Mouse (Mus musculus) c-Kit-positive CD71-negative TER-119-negative erythroid progenitor cells, embryonic 14.5 days (primary cell): Measurements from ENCODE around the gene Matn1.

Experiments
- DNase-seq: peaks from one replicate; pipeline ENCODE4 v3.0.0-alpha.2; 2013; ENCODE audit warnings: low read depth

The Matn1 gene

GRCm38 (mm10) chr4:130944112-130944511 is at the start of gene Matn1:
Matn1 (plus strand) TSS chr4:130944385.
- DNase-seq: no peak

DNA sequence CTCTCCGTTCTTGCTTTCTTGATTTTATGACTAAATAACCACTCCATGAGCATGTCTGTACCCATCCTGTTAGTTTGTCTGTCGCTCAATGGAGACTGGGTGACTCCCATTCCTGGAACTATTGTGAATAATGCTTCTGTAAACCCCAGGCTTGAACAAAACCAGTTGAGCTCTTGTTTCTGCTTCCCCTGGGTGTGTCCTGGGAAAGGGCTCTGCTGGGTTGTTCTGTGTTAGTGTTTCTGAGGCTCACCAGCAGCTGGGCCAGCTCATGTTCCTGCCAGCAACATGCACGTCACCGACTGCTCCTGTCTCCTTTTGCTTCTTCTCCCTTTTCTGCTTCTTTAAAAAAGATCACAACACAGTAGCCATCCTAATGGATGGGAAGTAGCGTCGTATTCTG is 48.5 kb upstream of the Matn1 start:
- DNase-seq: no peak

DNA sequence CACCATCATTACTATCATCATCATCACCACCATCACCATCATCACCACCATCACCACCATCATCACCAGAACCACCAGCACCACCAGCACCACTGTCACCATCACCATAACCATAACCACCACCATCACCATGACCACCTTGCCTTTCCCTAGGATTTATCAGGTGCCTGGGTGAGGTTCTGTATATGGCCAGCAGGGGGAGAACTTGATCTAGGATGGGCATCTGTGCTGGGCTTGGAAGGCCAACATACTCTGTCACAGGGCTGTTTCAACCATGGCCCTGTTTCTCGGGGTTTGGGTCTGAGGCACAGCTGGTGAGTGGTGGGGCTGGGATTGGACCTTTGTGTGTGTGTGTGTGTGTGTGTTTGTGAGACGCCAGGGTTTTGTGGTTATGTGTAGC is 47.8 kb upstream of the Matn1 start:
- no peak for DNase-seq

DNA sequence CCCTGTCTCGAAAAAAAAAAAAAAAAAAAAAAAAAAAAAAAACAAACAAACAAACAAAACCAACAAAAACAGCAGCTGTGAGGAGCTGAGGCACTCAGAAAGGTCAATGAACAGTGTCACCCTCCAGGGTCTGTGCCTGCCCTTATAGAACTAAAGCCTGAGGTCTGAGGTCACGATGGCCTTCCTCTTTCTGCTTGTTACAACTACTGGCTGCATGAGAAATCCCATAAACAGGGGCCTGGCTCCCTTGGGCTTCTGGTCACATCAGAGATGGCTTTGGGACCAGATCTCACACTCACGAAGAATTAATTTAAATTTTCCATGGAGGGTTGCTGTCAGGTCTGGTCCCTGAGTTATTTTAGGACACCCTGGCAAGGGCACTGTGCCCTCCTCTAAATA is 44.8 kb upstream of the Matn1 start:
- no peak for DNase-seq

GRCm38 (mm10) chr4:130899782-130900427 is 44.3 kb upstream of the Matn1 start:
- no peak for DNase-seq

- DNase-seq: no peak
Measured at GRCm38 (mm10) chr4:130900746-130901145, 43.4 kb upstream of the Matn1 start.

- no peak for DNase-seq
Measured at GRCm38 (mm10) chr4:130902289-130902781, 41.9 kb upstream of the Matn1 start.

GRCm38 (mm10) chr4:130905025-130905424 is 39.2 kb upstream of the Matn1 start:
- no peak for DNase-seq

GRCm38 (mm10) chr4:130905882-130906281 is 38.3 kb upstream of the Matn1 start:
- no peak for DNase-seq

GRCm38 (mm10) chr4:130906296-130906695 is 37.9 kb upstream of the Matn1 start:
- no peak for DNase-seq

- no peak for DNase-seq
Measured at GRCm38 (mm10) chr4:130907200-130908069, 36.8 kb upstream of the Matn1 start.

GRCm38 (mm10) chr4:130908133-130908532 is 36.1 kb upstream of the Matn1 start:
- no peak for DNase-seq

- no peak for DNase-seq
Measured at GRCm38 (mm10) chr4:130909167-130909874, 34.9 kb upstream of the Matn1 start.

GRCm38 (mm10) chr4:130910666-130911065 is 33.5 kb upstream of the Matn1 start:
- no peak for DNase-seq

GRCm38 (mm10) chr4:130912626-130913025 is 31.6 kb upstream of the Matn1 start:
- DNase-seq: no peak

DNA sequence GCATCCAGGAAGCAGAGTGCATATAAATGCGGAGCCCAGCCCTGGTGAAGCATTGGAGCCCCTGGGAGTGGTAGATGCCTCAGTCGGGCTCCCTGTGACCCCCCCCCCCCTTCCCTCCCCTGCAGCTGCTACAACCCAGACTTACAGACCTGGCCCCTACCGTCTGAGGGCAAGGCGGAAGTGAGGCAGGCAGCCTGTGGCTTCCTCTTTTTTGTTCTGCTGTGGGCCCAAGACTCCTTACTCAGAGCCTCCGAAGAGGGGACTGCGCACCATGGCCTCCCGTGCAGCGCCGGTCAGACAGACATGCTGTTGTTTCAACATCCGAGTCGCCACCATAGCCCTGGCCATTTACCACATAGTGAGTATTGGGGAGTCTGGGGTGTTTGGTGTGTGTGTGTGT is 31.1 kb upstream of the Matn1 start, which contains the start of gene Laptm5:
Gene Laptm5 (plus strand): TSS at position 49 of the 400 bp plus-strand sequence.
- DNase-seq: no peak

GRCm38 (mm10) chr4:130913511-130913910 is 30.7 kb upstream of the Matn1 start:
- DNase-seq: no peak

DNA sequence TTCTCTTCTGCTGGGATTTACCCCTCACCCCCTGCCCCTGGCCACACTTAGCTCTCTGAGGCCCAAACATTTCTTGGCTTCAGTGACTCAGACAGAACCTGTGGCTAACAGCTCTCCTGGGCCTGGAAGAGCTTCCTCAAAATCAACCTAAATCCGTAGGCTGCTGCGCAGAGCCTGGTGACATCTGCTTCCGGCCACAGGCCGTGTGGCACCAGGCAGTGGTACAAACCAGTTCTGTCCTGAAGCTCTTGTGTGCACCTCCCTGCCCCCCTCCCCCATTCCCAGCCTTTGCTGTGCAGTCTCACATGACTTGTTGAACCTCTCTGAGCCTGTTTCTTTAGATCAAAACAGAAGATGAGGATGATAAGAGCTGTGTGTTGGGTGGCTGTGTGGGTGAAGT is 30.2 kb upstream of the Matn1 start:
- peak; percentile 76 for DNase-seq

DNA sequence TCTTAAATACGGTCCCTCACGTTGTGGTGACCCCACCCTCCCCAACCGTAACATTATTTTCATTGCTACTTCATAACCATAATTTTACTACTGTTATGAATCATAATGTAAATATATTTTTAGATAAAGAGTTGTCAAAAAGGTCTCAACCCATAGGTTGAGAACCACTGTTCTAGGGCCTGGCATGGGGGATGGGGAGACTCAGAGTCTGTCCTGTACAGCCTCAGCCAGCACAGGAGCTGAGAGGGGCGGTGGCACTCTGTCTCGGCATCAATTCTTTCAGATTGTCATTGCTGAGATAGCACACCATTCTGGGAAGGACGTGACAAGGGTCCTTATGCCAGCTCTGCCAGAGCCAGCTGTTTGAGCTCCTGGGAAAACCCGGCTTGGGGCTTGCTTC is 29.7 kb upstream of the Matn1 start:
- DNase-seq: no peak

DNA sequence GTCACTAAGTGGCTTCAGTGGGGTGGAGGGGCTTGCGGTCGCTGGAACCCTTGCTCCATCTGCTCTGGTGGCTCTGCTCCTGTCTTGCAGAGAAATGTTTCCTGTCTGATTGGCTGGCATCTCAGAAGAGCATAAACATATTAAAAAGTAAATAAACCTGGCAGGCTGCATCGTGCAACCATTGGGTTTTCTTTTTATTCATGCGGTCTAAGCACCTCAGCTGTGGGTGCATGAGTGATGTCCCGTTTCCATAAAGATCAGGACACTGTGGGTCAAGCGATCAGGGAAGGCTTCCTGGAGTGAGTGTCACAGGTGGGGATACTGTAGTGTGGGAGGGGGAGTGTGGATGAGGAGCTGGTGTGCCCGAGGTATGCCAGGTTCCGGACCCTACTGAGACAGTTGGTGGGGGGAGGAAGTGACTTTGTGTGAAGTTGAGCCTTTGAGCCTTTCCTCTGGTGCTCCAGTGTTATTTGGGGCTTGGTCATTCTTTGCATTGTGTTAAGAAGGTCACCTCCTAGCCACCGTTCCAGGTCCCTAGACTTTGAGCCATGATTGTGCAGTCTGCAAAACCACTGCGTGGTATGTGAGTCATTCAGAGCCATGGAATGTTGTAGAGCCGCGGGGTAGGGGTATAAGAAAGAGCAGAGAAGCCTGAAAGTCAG is 29.0 kb upstream of the Matn1 start:
- DNase-seq: no peak

DNA sequence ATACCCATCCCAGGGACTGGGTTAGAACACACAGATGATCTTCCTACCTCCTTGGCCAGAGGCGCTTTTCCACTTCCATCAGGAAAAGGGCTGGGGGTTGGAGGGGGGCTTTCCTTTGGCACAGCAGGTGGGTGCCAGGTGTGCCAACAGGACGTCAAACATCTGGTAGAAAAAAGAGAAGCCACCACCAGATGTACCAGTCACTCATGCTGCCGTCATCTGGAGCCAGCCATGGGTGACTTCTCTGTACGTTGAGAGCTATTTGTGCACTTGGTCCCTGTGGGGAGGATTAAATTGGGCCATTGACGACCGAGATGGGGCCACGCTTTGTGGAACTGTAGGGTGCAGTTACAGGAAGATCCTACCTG is 28.5 kb upstream of the Matn1 start:
- DNase-seq: no peak

DNA sequence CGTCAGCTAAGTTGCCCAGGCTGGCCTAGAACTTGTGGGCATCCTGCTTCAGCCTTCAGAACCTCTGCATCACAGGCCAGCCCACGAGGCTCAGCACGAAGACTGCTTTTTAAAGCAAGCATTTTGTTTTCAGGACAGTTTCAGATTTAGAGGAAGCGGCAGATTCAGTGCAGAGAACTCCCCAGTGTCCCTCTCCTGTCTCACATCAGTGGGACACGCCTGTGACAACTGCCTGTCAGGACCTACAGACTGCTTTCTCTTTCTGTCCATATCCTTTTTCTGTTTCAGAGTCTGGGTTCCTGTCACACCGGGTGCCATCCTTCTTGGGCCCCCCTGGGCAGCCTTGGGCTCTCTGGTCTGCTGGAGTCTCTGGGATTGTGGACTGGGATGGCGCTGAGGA is 27.5 kb upstream of the Matn1 start:
- DNase-seq: no peak
